Mouse (Mus musculus): ENCODE results near the gene Olfr77. TPM values are rescaled to one million over a fixed set of nuclear protein-coding genes. Genes with fewer than 3 reads are reported as not detected.

The Olfr77 gene
- 0.23 and 0.27 TPM in 2 replicates for polyA plus RNA-seq (2016; fragmentation: Nextera tagmentation; extraction: Ambion mirVana)

DNA sequence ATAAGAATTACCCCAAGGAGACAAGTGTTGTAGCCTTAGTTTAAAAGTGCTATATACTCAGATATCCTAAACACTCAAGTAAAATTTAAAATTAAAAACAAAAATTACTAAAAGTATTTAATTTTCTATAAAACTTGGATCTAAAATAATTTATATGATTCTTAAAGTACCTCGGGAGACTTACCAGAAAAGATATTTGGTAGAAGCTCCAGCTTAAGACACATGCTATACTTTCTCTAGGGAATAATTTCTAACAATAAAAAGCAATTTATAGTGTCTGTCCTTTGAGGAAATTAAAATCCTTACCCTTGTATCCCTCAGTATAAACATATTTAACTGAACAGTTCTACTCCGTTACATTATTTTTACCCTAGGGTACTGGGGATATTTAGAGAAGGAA is at the start of gene Olfr77:
Gene Olfr77, plus strand, starts transcription at position 301 of the 400 bp plus-strand sequence.
- H3K27me3 ChIP-seq, result no peaks in the 10 kb centered on the region
- H3K4me1 ChIP-seq, result no peaks in the 10 kb centered on the region
- no peak within 1 kb of the TSS for H3K27ac ChIP-seq
- WGBS, result 90% methylated on average over 2 of the region's 2 CpGs
- no peak for ATAC-seq (ENCODE audit: low FRiP score)
- H3K36me3 ChIP-seq (replicated peaks), result no peaks in the 10 kb centered on the region
- no peak within 1 kb of the TSS for H3K4me3 ChIP-seq (replicated peaks)
- no peak within 1 kb of the TSS for H3K9ac ChIP-seq
- H3K4me2 ChIP-seq, result no peak within 1 kb of the TSS
- H3K9me3 ChIP-seq, result peaks cover 16% of the 10 kb centered on the region; the same call in 1 of the 2 replicates

DNA sequence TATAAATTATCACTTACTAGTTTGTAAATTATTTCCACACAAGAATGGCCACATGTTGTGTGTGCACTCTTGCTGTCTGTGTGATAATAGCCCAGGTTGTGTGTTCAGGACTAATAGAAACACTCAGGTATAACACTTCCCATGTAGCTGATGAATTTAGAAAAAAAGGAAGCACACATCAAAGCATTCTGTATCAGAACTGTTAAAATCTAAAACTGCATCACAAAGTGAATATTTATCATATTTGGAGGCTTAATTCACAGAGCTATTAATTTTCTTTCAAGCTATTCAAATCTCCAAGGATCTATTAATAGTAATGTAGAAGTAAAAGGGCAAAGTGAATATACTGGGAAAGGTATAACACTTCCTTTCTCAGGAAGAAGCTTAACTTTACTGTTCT is 28.8 kb upstream of the Olfr77 start, which contains the start of gene Olfr862:
Gene Olfr862, minus strand, starts transcription at position 101 of the 400 bp plus-strand sequence.
- Histone ChIP-seq H3K36me3 (replicated peaks) (no peaks in the 10 kb centered on the region), H3K4me1 (no peaks in the 10 kb centered on the region), H3K27me3 (no peaks in the 10 kb centered on the region), H3K9me3 (peaks cover 16% of the 10 kb centered on the region; the same call in 1 of the 2 replicates), H3K27ac (no peak within 1 kb of the TSS), H3K4me3 (replicated peaks) (no peak within 1 kb of the TSS), H3K9ac (no peak within 1 kb of the TSS), H3K4me2 (no peak within 1 kb of the TSS)
- no peak for ATAC-seq (ENCODE audit: low FRiP score)

DNA sequence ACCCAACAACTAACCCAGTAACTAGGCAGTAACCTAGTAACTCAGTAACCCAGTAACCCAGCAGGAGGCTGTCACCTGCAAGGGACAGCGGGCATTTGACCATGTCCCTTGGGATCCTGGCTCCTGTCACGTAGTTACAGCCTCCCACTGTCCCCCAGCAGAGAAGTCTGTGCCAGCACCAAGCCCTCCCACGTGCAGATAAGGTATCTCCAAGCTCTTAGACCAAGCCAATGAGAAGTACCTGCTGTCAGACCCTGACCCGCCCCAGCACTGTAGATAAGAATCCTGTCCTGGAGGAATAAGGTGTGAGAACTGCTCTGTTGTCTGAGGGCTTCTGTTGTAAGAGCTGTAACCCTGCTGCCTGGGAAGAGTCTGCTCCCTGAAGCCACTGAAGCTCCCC is 5.5 kb upstream of the Olfr77 start:
- H3K36me3 ChIP-seq (replicated peaks), result no peaks in the 10 kb centered on the region
- no peaks in the 10 kb centered on the region for H3K27me3 ChIP-seq
- no peak overlapping the region for H3K4me2 ChIP-seq
- no peaks in the 10 kb centered on the region for H3K4me1 ChIP-seq
- H3K9me3 ChIP-seq, result peaks cover 10% of the 10 kb centered on the region; the same call in 1 of the 2 replicates
- H3K4me3 ChIP-seq (replicated peaks), result no peak overlapping the region
- 70% methylated on average over 4 of the region's 4 CpGs for WGBS
- no peak for ATAC-seq (ENCODE audit: low FRiP score)
- no peak overlapping the region for H3K9ac ChIP-seq
- H3K27ac ChIP-seq, result no peak overlapping the region

Other genes starting within 250 kb of the Olfr77 start
- not detected in 2 replicates for gene Olfr857, start 207.4 kb upstream of the Olfr77 start, polyA plus RNA-seq (2016; fragmentation: Nextera tagmentation; extraction: Ambion mirVana)
- gene Olfr58, start 136.6 kb upstream of the Olfr77 start, polyA plus RNA-seq (2016; fragmentation: Nextera tagmentation; extraction: Ambion mirVana), result not detected in 2 replicates
- gene Olfr859, start 112.0 kb upstream of the Olfr77 start, polyA plus RNA-seq (2016; fragmentation: Nextera tagmentation; extraction: Ambion mirVana), result not detected in 2 replicates
- gene Olfr860, start 67.1 kb upstream of the Olfr77 start, polyA plus RNA-seq (2016; fragmentation: Nextera tagmentation; extraction: Ambion mirVana), result not detected in 2 replicates
- gene Olfr862, start 28.9 kb upstream of the Olfr77 start, polyA plus RNA-seq (2016; fragmentation: Nextera tagmentation; extraction: Ambion mirVana), result not detected in 2 replicates
- not detected in 2 replicates for gene Olfr866, start 111.2 kb downstream of the Olfr77 start, polyA plus RNA-seq (2016; fragmentation: Nextera tagmentation; extraction: Ambion mirVana)
- gene Olfr867, start 140.7 kb downstream of the Olfr77 start, polyA plus RNA-seq (2016; fragmentation: Nextera tagmentation; extraction: Ambion mirVana), result not detected in 2 replicates
- not detected in 2 replicates for gene Olfr868, start 181.8 kb downstream of the Olfr77 start, polyA plus RNA-seq (2016; fragmentation: Nextera tagmentation; extraction: Ambion mirVana)
- not detected in 2 replicates for gene Olfr869, start 212.1 kb downstream of the Olfr77 start, polyA plus RNA-seq (2016; fragmentation: Nextera tagmentation; extraction: Ambion mirVana)